Mouse (Mus musculus): Measurements from ENCODE around the gene Man2a2. TPM values are rescaled to one million over a fixed set of nuclear protein-coding genes. Genes with fewer than 3 reads are reported as not detected.
A peak's percentile ranks its signal among the peaks of the same experiment; 100 is the strongest.

Gene Man2a2
- total and polyA plus RNA-seq, 3 experiments: 12.5 to 46.3 (median 44.3) TPM

- Histone ChIP-seq H3K79me2 (replicated peaks; ENCODE audit: control insufficient read depth, extremely low read depth, insufficient read depth, poor library complexity, severe bottlenecking) (peaks cover 6% of the 10 kb centered on the region), H3K27ac (ENCODE audit: insufficient read depth, low read depth) (peak overlapping the region; percentile 74), H3K9ac (ENCODE audit: insufficient read depth, low read depth) (peak overlapping the region; percentile 95), H3K9me3 (replicated peaks; ENCODE audit: low read length) (no peaks in the 10 kb centered on the region), H3K4me2 (ENCODE audit: insufficient read depth, low read depth, poor library complexity, severe bottlenecking) (peak overlapping the region; percentile 80), H3K4me3 (replicated peaks in 1 of 3; ENCODE audit: low read depth in 2 of 3, low read length in 2 of 3, poor library complexity in 1 of 3) (peak overlapping the region; percentile 81 to 93 (median 88)), H3K36me3 (replicated peaks in 1 of 2; ENCODE audit: control insufficient read depth in 1 of 2, insufficient read depth in 1 of 2, low read length in 1 of 2) (peaks cover 37 to 42% of the 10 kb centered on the region in 2 experiments), H3K27me3 (replicated peaks) (no peaks in the 10 kb centered on the region), H3K4me1 (ENCODE audit: control insufficient read depth in 1 of 2, insufficient read depth in 2 of 2) (peaks cover 10 to 50% of the 10 kb centered on the region in 2 experiments)
- in situ Hi-C loops (cut with MboI; ENCODE audit: low pct_ligation_motif_present, low pct_unique_long_range_greater_than_20kb, low sequenced_read_pairs) (no loop called here), dilution Hi-C loops (cut with MboI; ENCODE audit: extremely low pct_ligation_motif_present, extremely low pct_unique_long_range_greater_than_20kb, low sequenced_read_pairs) (no loop called here)
- TF ChIP-seq TCF12 (IDR thresholded peaks at IDR 0.05; ENCODE audit: low read depth, low read length) (peak; percentile 7; the same call in 1 of the 2 replicates), CTCF (conservative IDR thresholded peaks at IDR 0.05 in 1 of 2, IDR thresholded peaks at IDR 0.05 in 1 of 2; ENCODE audit: low read depth in 2 of 2, low read length in 2 of 2) (no peak), PAX5 (IDR thresholded peaks at IDR 0.05; ENCODE audit: low read length) (no peak), MEF2A (IDR thresholded peaks at IDR 0.05; ENCODE audit: borderline replicate concordance, low read depth, low read length) (peak; percentile 12; the same call in 1 of the 2 replicates), ZMIZ1 (IDR thresholded peaks at IDR 0.05; ENCODE audit: low read depth, low read length) (no peak), MAX (IDR thresholded peaks at IDR 0.05; ENCODE audit: low read length) (peak; percentile 80), EP300 (IDR thresholded peaks at IDR 0.05; ENCODE audit: low read length) (peak; percentile 62), JUND (conservative IDR thresholded peaks at IDR 0.05; ENCODE audit: low read depth, low read length) (no peak), UBTF (IDR thresholded peaks at IDR 0.05; ENCODE audit: low read depth, low read length) (0 out of 2 replicates have a peak, but pooled peaks have one; percentile 65), BHLHE40 (IDR thresholded peaks at IDR 0.05; ENCODE audit: low read depth, low read length) (peak; percentile 73), ETS1 (conservative IDR thresholded peaks at IDR 0.05; ENCODE audit: low read depth, low read length) (peak; percentile 28), POLR2AphosphoS2 (IDR thresholded peaks at IDR 0.05; ENCODE audit: low read depth, low read length) (no peak), POLR2A (IDR thresholded peaks at IDR 0.05; ENCODE audit: low read depth, low read length) (peak; percentile 57), ZNF384 (IDR thresholded peaks at IDR 0.05; ENCODE audit: low read depth, low read length) (peak; percentile 97), ZKSCAN1 (IDR thresholded peaks at IDR 0.05; ENCODE audit: borderline replicate concordance, low read depth, low read length) (no peak), MYC (IDR thresholded peaks at IDR 0.05; ENCODE audit: low read depth, low read length) (peak; percentile 93), TBP (conservative IDR thresholded peaks at IDR 0.05; ENCODE audit: low read depth, low read length) (peak; percentile 37; the same call in 1 of the 2 replicates), E2F4 (IDR thresholded peaks at IDR 0.05; ENCODE audit: insufficient replicate concordance, low read depth, low read length) (no peak), NELFE (IDR thresholded peaks at IDR 0.05; ENCODE audit: low read depth, low read length) (0 out of 2 replicates have a peak, but pooled peaks have one; percentile 31), ELF1 (IDR thresholded peaks at IDR 0.05; ENCODE audit: low read depth, low read length) (peak; percentile 61), MAZ (IDR thresholded peaks at IDR 0.05; ENCODE audit: low read depth, low read length) (no peak; the same call in 1 of the 2 replicates)
- DNase-seq (ENCODE audit: extremely low read depth): peak; percentile 72
These were observed 2.3 kb downstream of the Man2a2 start for GRCm38 (mm10) chr7:80368635-80369421.
